Mouse (Mus musculus): ENCODE measurements around the gene Olfr1371. TPM values are rescaled to one million over a fixed set of nuclear protein-coding genes. Genes with fewer than 3 reads are reported as not detected.
"Not testable (repeated sequence)": the region's sequence is repeated elsewhere in the genome, so short reads cannot be mapped to it uniquely, and the experiment has no call there.

Gene Olfr1371
- total RNA-seq, 2 experiments from 2014 or later, result not detected

GRCm38 (mm10) chr11:52227053-52227452, 13.3 kb upstream of the Olfr1371 start:
- ATAC-seq (ENCODE audit: poor library complexity, severe bottlenecking), result no peak

- no peak for ATAC-seq (ENCODE audit: poor library complexity, severe bottlenecking)
Measured at GRCm38 (mm10) chr11:52225986-52226599, 12.3 kb upstream of the Olfr1371 start.

GRCm38 (mm10) chr11:52223968-52224682, 10.3 kb upstream of the Olfr1371 start:
- peak; percentile 80 for ATAC-seq (ENCODE audit: poor library complexity, severe bottlenecking)

GRCm38 (mm10) chr11:52222891-52223290, 9.1 kb upstream of the Olfr1371 start:
- 0 out of 2 replicates have a peak, but pooled peaks have one; percentile 33 for ATAC-seq (ENCODE audit: poor library complexity, severe bottlenecking)

- ATAC-seq (ENCODE audit: poor library complexity, severe bottlenecking), result not testable (repeated sequence)
Measured at GRCm38 (mm10) chr11:52221921-52222320, 8.1 kb upstream of the Olfr1371 start.

- peak; percentile 71 for ATAC-seq (ENCODE audit: poor library complexity, severe bottlenecking)
Measured at GRCm38 (mm10) chr11:52220282-52220681, 6.5 kb upstream of the Olfr1371 start.

GRCm38 (mm10) chr11:52196496-52197023, 17.2 kb downstream of the Olfr1371 start:
- not testable (repeated sequence) for ATAC-seq (ENCODE audit: poor library complexity, severe bottlenecking)

GRCm38 (mm10) chr11:52180651-52181050, 33.1 kb downstream of the Olfr1371 start:
- not testable (repeated sequence) for ATAC-seq (ENCODE audit: poor library complexity, severe bottlenecking)

GRCm38 (mm10) chr11:52179897-52180296, 33.9 kb downstream of the Olfr1371 start:
- ATAC-seq (ENCODE audit: poor library complexity, severe bottlenecking), result not testable (repeated sequence)

GRCm38 (mm10) chr11:52168461-52168860, 45.3 kb downstream of the Olfr1371 start:
- no peak for ATAC-seq (ENCODE audit: poor library complexity, severe bottlenecking)

- peak; percentile 52 for ATAC-seq (ENCODE audit: poor library complexity, severe bottlenecking)
Measured at GRCm38 (mm10) chr11:52167901-52168302, 45.9 kb downstream of the Olfr1371 start.

GRCm38 (mm10) chr11:52167126-52167525, 46.7 kb downstream of the Olfr1371 start:
- ATAC-seq (ENCODE audit: poor library complexity, severe bottlenecking), result peak; percentile 45

GRCm38 (mm10) chr11:52163926-52164325, 49.9 kb downstream of the Olfr1371 start:
- 0 out of 2 replicates have a peak, but pooled peaks have one; percentile 23 for ATAC-seq (ENCODE audit: poor library complexity, severe bottlenecking)

Other genes with a start within 250 kb of the Olfr1371 start
- 66.6 and 70.7 TPM in 2 replicates for gene Cdkn2aipnl, start 246.3 kb downstream of the Olfr1371 start, total RNA-seq (2015)
- gene Cdkn2aipnl, start 246.3 kb downstream of the Olfr1371 start, total RNA-seq (2017), result 40.5 and 41.5 TPM in 2 replicates
- 110 and 123 TPM in 2 replicates for gene Ube2b, start 213.2 kb downstream of the Olfr1371 start, total RNA-seq (2015)
- gene Ube2b, start 213.2 kb downstream of the Olfr1371 start, total RNA-seq (2017), result 86.9 and 99.1 TPM in 2 replicates
- 1.7 and 2.3 TPM in 2 replicates for gene Cdkl3, start 209.8 kb downstream of the Olfr1371 start, total RNA-seq (2015)
- gene Cdkl3, start 209.8 kb downstream of the Olfr1371 start, total RNA-seq (2017), result 2.7 and 10.0 TPM in 2 replicates
- 68.5 and 70.6 TPM in 2 replicates for gene Ppp2ca, start 115.3 kb downstream of the Olfr1371 start, total RNA-seq (2015)
- 72.5 and 75.7 TPM in 2 replicates for gene Ppp2ca, start 115.3 kb downstream of the Olfr1371 start, total RNA-seq (2017)
- gene Olfr1373, start 68.5 kb downstream of the Olfr1371 start, total RNA-seq (2015), result not detected in 2 replicates
- gene Olfr1373, start 68.5 kb downstream of the Olfr1371 start, total RNA-seq (2017), result 0.15 TPM in 1 of 2 replicates, not detected in the other
- gene Skp1a, start 18.0 kb upstream of the Olfr1371 start, total RNA-seq (2015), result 129 and 145 TPM in 2 replicates
- gene Skp1a, start 18.0 kb upstream of the Olfr1371 start, total RNA-seq (2017), result 127 and 133 TPM in 2 replicates
- 6.9 and 9.4 TPM in 2 replicates for gene Tcf7, start 69.0 kb upstream of the Olfr1371 start, total RNA-seq (2015)
- gene Tcf7, start 69.0 kb upstream of the Olfr1371 start, total RNA-seq (2017), result 1.2 and 1.8 TPM in 2 replicates
- gene Vdac1, start 146.9 kb upstream of the Olfr1371 start, total RNA-seq (2015), result 71.2 and 74.6 TPM in 2 replicates
- 116 and 128 TPM in 2 replicates for gene Vdac1, start 146.9 kb upstream of the Olfr1371 start, total RNA-seq (2017)
- 131 and 132 TPM in 2 replicates for gene 9530068E07Rik, start 182.4 kb upstream of the Olfr1371 start, total RNA-seq (2015)
- gene 9530068E07Rik, start 182.4 kb upstream of the Olfr1371 start, total RNA-seq (2017), result 74.8 and 90.7 TPM in 2 replicates

Data from megakaryocyte, adult 5-6 weeks (primary cell).